Mouse (Mus musculus) forebrain, embryonic 12.5 days (tissue): ENCODE data around the gene Prss50. TPM values are rescaled to one million over a fixed set of nuclear protein-coding genes. Genes with fewer than 3 reads are reported as not detected.

Experiments used
- ATAC-seq: fragments of 200-750 bp; cut with Nextera tagmentation; 2 replicates; pipeline ENCODE4 v1.8.0; 2017; ENCODE audit warnings: moderate TSS enrichment; ENCODE audit not compliant: low FRiP score
- H3K27ac ChIP-seq: fragments of 300-500 bp; sonication (generic); 2 replicates; pipeline ENCODE4 v1.5.1; 2016; ENCODE audit warnings: mild to moderate bottlenecking
- H3K27me3 ChIP-seq: fragments of 300-500 bp; sonication (generic); 2 replicates; pipeline ENCODE4 v1.6.1; 2016; ENCODE audit warnings: mild to moderate bottlenecking
- H3K36me3 ChIP-seq: fragments of 300-500 bp; sonication (generic); replicated peaks from 2 replicates; pipeline ENCODE4 v1.6.1; 2016; ENCODE audit warnings: mild to moderate bottlenecking
- H3K4me1 ChIP-seq: fragments of 300-500 bp; sonication (generic); 2 replicates; pipeline ENCODE4 v1.6.1; 2016
- H3K4me2 ChIP-seq: fragments of 300-500 bp; sonication (generic); 2 replicates; pipeline ENCODE4 v1.6.1; 2016; ENCODE audit warnings: mild to moderate bottlenecking, moderate library complexity
- H3K4me3 ChIP-seq: fragments of 300-500 bp; sonication (generic); replicated peaks from 2 replicates; pipeline ENCODE4 v1.5.1; 2016; ENCODE audit warnings: mild to moderate bottlenecking
- H3K9ac ChIP-seq: fragments of 300-500 bp; sonication (generic); 2 replicates; pipeline ENCODE4 v1.6.1; 2016; ENCODE audit warnings: mild to moderate bottlenecking
- H3K9me3 ChIP-seq: fragments of 300-500 bp; sonication (generic); 2 replicates; pipeline ENCODE4 v1.6.1; 2016
- whole genome bisulfite sequencing: fragments of 180-500 bp; shearing (Covaris S2); methylation state at CpG from one replicate; pipeline ENCODE4 v1.1.7; 2016; 5-methylcytosine and 5-hydroxymethylcytosine counted together
- polyA plus RNA-seq: library from polyadenylated mRNA; unstranded; fragments of >200 nt; fragmentation: Nextera tagmentation; extraction: Ambion mirVana; gene quantifications from 2 replicates; pipeline ENCODE4 v1.2.1, GENCODE M21; 2016

Gene Prss50
- polyA plus RNA-seq, 1 experiment from 2014 or later: 0.17 TPM

DNA sequence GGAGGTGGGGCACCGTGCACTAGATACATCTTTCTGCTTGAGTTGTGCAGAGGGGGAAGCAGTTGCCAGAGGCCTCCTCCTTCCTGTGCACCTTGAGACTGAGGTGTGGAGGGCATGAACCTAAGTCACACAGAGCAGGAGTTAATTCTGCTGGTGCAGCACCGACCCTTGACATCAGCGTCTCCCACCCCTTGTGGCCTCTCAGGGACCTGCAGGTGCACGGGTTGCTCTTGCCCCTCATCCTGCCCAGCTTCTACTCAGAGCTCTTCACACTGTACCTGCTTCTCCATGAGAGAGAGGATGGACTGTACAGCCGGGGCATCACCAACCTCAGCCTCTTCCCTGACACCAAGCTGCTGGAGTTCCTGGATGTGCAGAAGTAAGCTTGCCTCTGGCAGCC lies 37.7 kb downstream of the Prss50 start:
- no peak for ATAC-seq
- H3K9me3 ChIP-seq: no peaks in the 10 kb centered on the region
- H3K4me2 ChIP-seq: no peak overlapping the region
- H3K36me3 ChIP-seq: no peaks in the 10 kb centered on the region
- H3K9ac ChIP-seq: no peak overlapping the region
- no peak overlapping the region for H3K4me3 ChIP-seq
- 54% methylated on average over 5 of the region's 5 CpGs for WGBS
- H3K27ac ChIP-seq: no peak overlapping the region
- peaks cover 13% of the 10 kb centered on the region for H3K4me1 ChIP-seq
- peaks cover 3% of the 10 kb centered on the region for H3K27me3 ChIP-seq

DNA sequence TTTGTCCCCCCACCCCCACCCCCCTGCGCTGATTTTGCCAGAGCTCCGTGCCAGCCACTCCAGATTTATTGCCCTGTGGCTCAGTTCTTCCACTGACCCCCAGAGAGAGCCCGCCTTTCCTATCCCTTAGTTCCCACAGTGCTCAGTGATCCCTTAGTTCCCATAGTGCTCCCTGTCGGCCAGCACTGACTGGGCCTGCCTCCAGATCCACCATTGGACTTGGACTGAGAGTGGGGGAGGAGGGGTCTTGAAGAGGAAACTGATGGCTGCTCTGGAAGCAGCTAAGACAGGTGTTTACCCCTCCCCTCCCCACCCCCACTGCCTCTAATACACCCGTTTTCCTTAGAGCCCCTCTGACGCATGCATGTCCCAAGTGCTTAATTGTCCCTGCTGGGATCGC lies 38.2 kb downstream of the Prss50 start:
- no peak overlapping the region for H3K27ac ChIP-seq
- H3K9ac ChIP-seq: no peak overlapping the region
- ATAC-seq: peak; percentile 58; the same call in 1 of the 2 replicates
- H3K4me1 ChIP-seq: peaks cover 13% of the 10 kb centered on the region
- H3K9me3 ChIP-seq: no peaks in the 10 kb centered on the region
- WGBS: 13% methylated on average over 7 of the region's 7 CpGs
- peak overlapping the region; percentile 22 for H3K4me2 ChIP-seq
- H3K4me3 ChIP-seq: no peak overlapping the region
- H3K27me3 ChIP-seq: no peaks in the 10 kb centered on the region; the same call in 1 of the 2 replicates
- H3K36me3 ChIP-seq: no peaks in the 10 kb centered on the region

DNA sequence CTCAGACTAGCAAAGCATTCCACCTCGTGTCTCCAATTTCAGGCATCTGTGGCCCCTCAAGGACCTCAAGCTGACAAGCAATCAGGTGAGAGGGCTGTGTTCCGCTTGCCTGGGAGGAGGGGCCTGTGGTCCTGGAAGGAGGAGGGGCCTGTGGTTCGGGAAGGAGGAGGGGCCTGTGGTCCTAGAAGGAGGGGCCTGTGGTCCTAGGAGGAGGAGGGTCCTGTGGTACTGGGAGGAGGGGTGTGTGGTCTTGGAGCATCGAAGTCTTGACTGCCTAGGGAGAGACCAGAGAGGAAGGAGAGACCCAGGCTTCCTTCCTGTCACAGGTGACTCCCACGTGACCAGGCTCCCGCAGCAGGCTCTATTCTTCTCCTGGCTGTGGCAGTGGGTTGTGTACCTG lies 38.8 kb downstream of the Prss50 start:
- Histone ChIP-seq H3K4me3 (peak overlapping the region; percentile 9; the same call in 1 of the 2 replicates), H3K27ac (no peak overlapping the region), H3K9me3 (no peaks in the 10 kb centered on the region), H3K9ac (0 out of 2 replicates have a peak overlapping the region, but pooled peaks have one; percentile 12), H3K36me3 (no peaks in the 10 kb centered on the region), H3K4me1 (peaks cover 13% of the 10 kb centered on the region), H3K27me3 (no peaks in the 10 kb centered on the region; the same call in 1 of the 2 replicates), H3K4me2 (peak overlapping the region; percentile 22)
- 7% methylated on average over 6 of the region's 6 CpGs for WGBS
- ATAC-seq: peak; percentile 64; the same call in 1 of the 2 replicates

- H3K4me2 ChIP-seq: no peak overlapping the region
- ATAC-seq: no peak
- H3K36me3 ChIP-seq: no peaks in the 10 kb centered on the region
- no peak overlapping the region for H3K4me3 ChIP-seq
- H3K9ac ChIP-seq: no peak overlapping the region
- H3K9me3 ChIP-seq: no peaks in the 10 kb centered on the region
- no peak overlapping the region for H3K27ac ChIP-seq
- H3K27me3 ChIP-seq: no peaks in the 10 kb centered on the region; the same call in 1 of the 2 replicates
- 65% methylated on average over 10 of the region's 10 CpGs for WGBS
- peaks cover 13% of the 10 kb centered on the region for H3K4me1 ChIP-seq
Observed at GRCm38 (mm10) chr9:110899451-110900008, 41.8 kb downstream of the Prss50 start.

DNA sequence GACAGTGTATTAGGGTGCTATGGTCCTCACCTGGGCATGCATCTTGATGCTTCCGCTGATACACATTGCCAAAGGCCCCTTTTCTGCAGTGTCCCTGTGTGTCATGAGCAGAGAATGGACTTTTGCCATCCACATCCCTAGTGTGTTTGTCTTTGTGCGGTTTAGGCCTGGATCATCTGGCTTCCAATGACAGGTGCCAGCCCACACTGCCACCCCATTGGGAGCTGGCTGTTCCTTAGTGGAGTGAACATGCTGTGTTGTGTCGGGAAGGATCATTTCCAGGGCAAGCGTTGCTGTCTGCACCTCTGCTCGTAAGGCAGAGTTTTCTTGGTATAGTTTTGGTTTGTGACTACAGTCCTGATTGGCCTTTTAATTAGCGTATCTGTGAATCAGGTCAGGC lies 43.4 kb downstream of the Prss50 start:
- WGBS: 90% methylated on average over 6 of the region's 6 CpGs
- Histone ChIP-seq H3K9me3 (no peaks in the 10 kb centered on the region), H3K27me3 (no peaks in the 10 kb centered on the region; the same call in 1 of the 2 replicates), H3K4me2 (no peak overlapping the region), H3K4me3 (no peak overlapping the region), H3K27ac (no peak overlapping the region), H3K36me3 (no peaks in the 10 kb centered on the region), H3K4me1 (peaks cover 6% of the 10 kb centered on the region), H3K9ac (no peak overlapping the region)
- no peak for ATAC-seq

DNA sequence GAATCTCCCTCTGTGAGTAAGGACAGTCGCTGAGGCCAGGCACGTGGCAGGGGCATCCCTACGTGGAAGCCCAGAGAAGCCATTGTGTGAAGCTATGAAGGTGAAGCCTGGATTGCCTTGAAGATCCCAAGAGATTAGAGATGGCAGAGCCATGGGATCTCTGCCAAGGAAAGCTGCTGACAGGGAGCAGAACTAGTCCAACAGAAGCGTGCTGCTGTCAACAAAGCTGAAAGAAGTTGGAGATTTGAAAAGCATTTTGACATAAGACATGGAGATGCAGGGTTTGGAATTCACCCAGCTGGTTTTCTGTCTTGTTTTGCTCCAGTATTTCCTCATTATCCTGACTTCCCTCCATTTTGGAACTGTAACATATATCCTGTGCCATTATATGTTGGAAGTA lies 44.5 kb downstream of the Prss50 start:
- ATAC-seq: no peak
- WGBS: 90% methylated on average over 4 of the region's 4 CpGs
- Histone ChIP-seq H3K27me3 (no peaks in the 10 kb centered on the region; the same call in 1 of the 2 replicates), H3K9ac (no peak overlapping the region), H3K4me1 (no peaks in the 10 kb centered on the region), H3K4me3 (no peak overlapping the region), H3K4me2 (no peak overlapping the region), H3K27ac (no peak overlapping the region), H3K9me3 (0 out of 2 replicates have a peak, but pooled peaks cover 2% of the 10 kb centered on the region), H3K36me3 (no peaks in the 10 kb centered on the region)

- H3K4me1 ChIP-seq: no peaks in the 10 kb centered on the region
- H3K9me3 ChIP-seq: 0 out of 2 replicates have a peak, but pooled peaks cover 3% of the 10 kb centered on the region
- no peak overlapping the region for H3K4me3 ChIP-seq
- no peak for ATAC-seq
- H3K27me3 ChIP-seq: no peaks in the 10 kb centered on the region
- WGBS: 92% methylated on average over 11 of the region's 11 CpGs
- H3K36me3 ChIP-seq: no peaks in the 10 kb centered on the region
- H3K4me2 ChIP-seq: no peak overlapping the region
- no peak overlapping the region for H3K27ac ChIP-seq
- no peak overlapping the region for H3K9ac ChIP-seq
Observed at GRCm38 (mm10) chr9:110907201-110907837, 49.6 kb downstream of the Prss50 start.

- 79% methylated on average over 4 of the region's 4 CpGs for WGBS
- 0 out of 2 replicates have a peak, but pooled peaks cover 3% of the 10 kb centered on the region for H3K9me3 ChIP-seq
Observed at GRCm38 (mm10) chr9:110907838-110908630, 50.3 kb downstream of the Prss50 start.

DNA sequence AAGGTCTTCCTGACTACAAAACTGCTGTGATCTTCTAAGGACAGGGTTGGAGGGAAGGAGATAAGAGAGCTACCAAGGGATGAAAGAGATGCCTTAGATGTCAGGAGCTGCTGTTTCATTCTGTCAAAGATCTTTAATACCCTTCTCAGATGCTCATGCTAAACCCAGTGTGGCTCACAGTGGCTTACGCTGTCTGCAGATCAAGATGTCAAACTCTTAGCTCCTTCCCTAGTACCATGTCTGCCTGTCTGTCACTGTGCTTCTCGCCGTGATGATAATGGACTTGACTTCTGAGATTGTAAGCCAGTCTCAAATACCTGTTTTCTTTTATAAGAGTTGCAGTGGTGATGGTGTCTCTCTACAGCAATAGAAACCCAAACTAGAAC lies 50.9 kb downstream of the Prss50 start:
- ATAC-seq: no peak
- H3K4me1 ChIP-seq: no peaks in the 10 kb centered on the region
- H3K27ac ChIP-seq: no peak overlapping the region
- H3K27me3 ChIP-seq: no peaks in the 10 kb centered on the region
- H3K9ac ChIP-seq: no peak overlapping the region
- WGBS: 90% methylated on average over 3 of the region's 3 CpGs
- H3K36me3 ChIP-seq: no peaks in the 10 kb centered on the region
- H3K4me3 ChIP-seq: no peak overlapping the region
- H3K4me2 ChIP-seq: no peak overlapping the region
- 0 out of 2 replicates have a peak, but pooled peaks cover 3% of the 10 kb centered on the region for H3K9me3 ChIP-seq

More at GRCm38 (mm10) chr9:110907838-110908630, 50.3 kb downstream of the Prss50 start:
- no peak overlapping the region for H3K9ac ChIP-seq
- H3K4me2 ChIP-seq: no peak overlapping the region
- no peak overlapping the region for H3K27ac ChIP-seq
- no peaks in the 10 kb centered on the region for H3K4me1 ChIP-seq
- H3K4me3 ChIP-seq: no peak overlapping the region
- H3K36me3 ChIP-seq: no peaks in the 10 kb centered on the region
- ATAC-seq: no peak
- H3K27me3 ChIP-seq: no peaks in the 10 kb centered on the region

DNA sequence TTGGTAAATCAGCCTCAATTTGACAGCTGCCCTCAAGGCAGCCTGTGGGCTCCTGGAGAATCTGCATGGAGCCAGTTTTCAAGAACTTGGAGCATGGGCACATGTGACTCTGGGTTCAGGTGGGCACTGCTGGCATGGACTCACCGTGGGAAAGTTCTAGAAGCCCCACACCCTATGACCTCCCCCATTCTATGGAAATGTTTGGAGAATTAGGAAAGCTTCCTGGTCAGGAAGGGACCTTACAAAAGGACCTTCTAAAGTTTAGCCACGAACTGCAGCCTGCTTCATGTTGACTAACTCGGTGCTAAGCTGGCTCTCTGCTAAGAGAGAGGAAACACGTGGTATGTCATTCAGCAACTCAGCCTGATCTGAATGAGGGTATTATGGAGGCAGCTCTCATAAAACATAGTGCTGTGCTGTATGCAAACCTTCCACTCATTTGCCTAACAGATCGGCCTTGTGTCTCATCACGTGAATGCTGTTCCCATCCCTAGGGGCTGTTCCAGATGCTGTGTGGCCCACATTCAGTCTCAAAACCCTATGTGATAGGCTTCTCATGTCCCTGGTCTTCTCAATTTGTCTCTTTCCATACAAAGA lies 51.7 kb downstream of the Prss50 start:
- H3K9me3 ChIP-seq: 0 out of 2 replicates have a peak, but pooled peaks cover 3% of the 10 kb centered on the region
- ATAC-seq: no peak
- H3K4me2 ChIP-seq: no peak overlapping the region
- H3K27ac ChIP-seq: no peak overlapping the region
- H3K4me3 ChIP-seq: no peak overlapping the region
- no peaks in the 10 kb centered on the region for H3K27me3 ChIP-seq
- H3K36me3 ChIP-seq: no peaks in the 10 kb centered on the region
- no peak overlapping the region for H3K9ac ChIP-seq
- no peaks in the 10 kb centered on the region for H3K4me1 ChIP-seq
- WGBS: 79% methylated on average over 6 of the region's 6 CpGs
